Comparison of ENCODE assay signal across 20 mouse cellular contexts in the genomic region with DNA sequence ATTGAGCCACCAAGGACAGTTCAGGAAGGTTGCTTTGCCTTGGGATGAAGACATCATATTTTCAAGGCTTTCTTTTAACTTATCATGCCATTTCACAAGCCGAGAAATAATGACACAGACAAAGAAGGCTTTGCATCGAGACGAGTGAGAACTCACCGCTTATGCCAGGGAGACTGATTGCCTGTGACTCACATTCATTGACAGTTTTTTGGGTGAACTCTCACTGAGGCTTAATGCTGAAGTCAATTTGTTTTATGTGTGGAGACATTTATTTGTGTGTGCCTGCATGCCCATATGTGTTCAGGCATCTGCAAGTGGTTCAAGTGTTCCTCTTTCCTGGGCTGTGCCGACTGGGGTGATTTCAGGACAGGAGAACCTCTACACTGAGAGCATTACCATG.
DNase-seq lines count a peak whose midpoint lies in the region; ATAC-seq and TF ChIP-seq lines count a peak whose summit lies in the region.
"Had no signal": no experiment of that assay in that cellular context is flagged by ENCODE, and none has a peak within 500 bp of the region (broad histone marks: within the 10 kb centered on the region; RNA-seq: fewer than 3 reads in every experiment).

No protein-coding gene starts in this region.

- WGBS in lung, postnatal 0 days = 69% methylated on average over 5 of the region's 5 CpGs
- WGBS in midbrain, postnatal 0 days = 82% methylated on average over 5 of the region's 5 CpGs

- TF ChIP-seq EP300 in lung, postnatal 0 days (IDR thresholded peaks at IDR 0.05) = no peak

- no peaks in the 10 kb centered on the region for H3K27me3 ChIP-seq in lung, postnatal 0 days (replicated peaks; ENCODE audit: insufficient read depth, low read length)
- no peaks in the 10 kb centered on the region for H3K27me3 ChIP-seq in midbrain, postnatal 0 days (ENCODE audit: insufficient read depth, low read length)
- H3K27me3 ChIP-seq: CH12.LX; forebrain, embryonic 15.5 days; megakaryocyte, embryonic 14.5 days; midbrain, embryonic 13.5 days had no signal

- peak; percentile 89 for DNase-seq in heart, adult 11 months
- DNase-seq in heart, postnatal 25 days (ENCODE audit: low spot score) = no peak
- peak; percentile 36 for DNase-seq in lung, postnatal 36 days
- no peak for DNase-seq in lung, postnatal 0 days (ENCODE audit: low spot score)
- no peak for DNase-seq in urinary bladder, postnatal 14 days (ENCODE audit: low spot score)
- no peak for DNase-seq in midbrain, postnatal 0 days (ENCODE audit: low spot score)
- DNase-seq: B cell, adult 2 months; cerebellum, adult 8-10 months; kidney, adult 2 months; kidney, postnatal 10 days; liver; lung, postnatal 14 days had no signal

- H3K9ac ChIP-seq in lung, postnatal 0 days (replicated peaks; ENCODE audit: low read depth) = no peak overlapping the region
- H3K9ac ChIP-seq in midbrain, postnatal 0 days (replicated peaks; ENCODE audit: low read length, poor library complexity, severe bottlenecking) = no peak overlapping the region
- H3K9ac ChIP-seq: forebrain, embryonic 15.5 days; midbrain, embryonic 13.5 days had no signal

- no peak overlapping the region for H3K27ac ChIP-seq in lung, postnatal 0 days (ENCODE audit: low read length)
- H3K27ac ChIP-seq in midbrain, postnatal 0 days (ENCODE audit: low read depth, low read length) = no peak overlapping the region
- H3K27ac ChIP-seq: forebrain, embryonic 15.5 days; limb, embryonic 10.5 days; midbrain, embryonic 13.5 days had no signal

- TF ChIP-seq CTCF in lung, postnatal 0 days (IDR thresholded peaks at IDR 0.05) = no peak
- no peak for TF ChIP-seq CTCF in midbrain, postnatal 0 days (IDR thresholded peaks at IDR 0.05)

- H3K9me3 ChIP-seq in lung, postnatal 0 days (ENCODE audit: low read length) = no peaks in the 10 kb centered on the region
- no peaks in the 10 kb centered on the region for H3K9me3 ChIP-seq in midbrain, postnatal 0 days (ENCODE audit: low read length)
- H3K9me3 ChIP-seq: forebrain, embryonic 15.5 days; G1E; limb, embryonic 10.5 days; megakaryocyte, embryonic 14.5 days; midbrain, embryonic 13.5 days had no signal

- H3K4me3 ChIP-seq in lung, postnatal 0 days (ENCODE audit: low read depth, low read length) = no peak overlapping the region
- no peak overlapping the region for H3K4me3 ChIP-seq in midbrain, postnatal 0 days (ENCODE audit: low read depth, low read length)
- H3K4me3 ChIP-seq: forebrain, embryonic 15.5 days; limb, embryonic 10.5 days; megakaryocyte, embryonic 14.5 days; midbrain, embryonic 13.5 days had no signal

- H3K4me1 ChIP-seq in lung, postnatal 0 days (ENCODE audit: insufficient read depth, low read depth, low read length) = no peaks in the 10 kb centered on the region
- no peaks in the 10 kb centered on the region for H3K4me1 ChIP-seq in midbrain, postnatal 0 days (ENCODE audit: insufficient read depth, low read length)
- H3K4me1 ChIP-seq: forebrain, embryonic 15.5 days; midbrain, embryonic 13.5 days had no signal

- H3K36me3 ChIP-seq in lung, postnatal 0 days (ENCODE audit: insufficient read depth, low read length) = no peaks in the 10 kb centered on the region
- no peaks in the 10 kb centered on the region for H3K36me3 ChIP-seq in midbrain, postnatal 0 days (ENCODE audit: insufficient read depth, low read length)
- H3K36me3 ChIP-seq: forebrain, embryonic 15.5 days; G1E; limb, embryonic 10.5 days; midbrain, embryonic 13.5 days had no signal

- ATAC-seq in lung, postnatal 0 days = no peak
- peak; percentile 27; the same call in 1 of the 2 replicates for ATAC-seq in granulocyte monocyte progenitor cell, adult 5-6 weeks (replicated peaks; ENCODE audit: poor library complexity, severe bottlenecking)
- no peak for ATAC-seq in midbrain, postnatal 0 days (ENCODE audit: low FRiP score)
- ATAC-seq: activated CD4-positive, CD25-positive, alpha-beta regulatory T cell, adult 4 months; forebrain, embryonic 15.5 days; midbrain, embryonic 13.5 days had no signal

- intact Hi-C loops in heart, postnatal 25 days (cut with DNase I) = no loop called here

- H3K4me2 ChIP-seq in lung, postnatal 0 days (replicated peaks; ENCODE audit: low read depth, low read length) = no peak overlapping the region
- H3K4me2 ChIP-seq in midbrain, postnatal 0 days (ENCODE audit: low read depth, low read length, poor library complexity, severe bottlenecking) = no peak overlapping the region
- H3K4me2 ChIP-seq: forebrain, embryonic 15.5 days; midbrain, embryonic 13.5 days had no signal

Comparison
In these comparisons a context has a peak if more than half of its experiments do, and no peak if none do; other contexts are left out.
1. DNase-seq: peak in heart, adult 11 months (single experiment) and lung, postnatal 36 days (single experiment); none in heart, postnatal 25 days (single experiment), lung, postnatal 0 days (single experiment), urinary bladder, postnatal 14 days (single experiment) and midbrain, postnatal 0 days (single experiment).